Mouse (Mus musculus) heart, embryonic 10.5 days (tissue): ENCODE data around the gene Mast1. TPM values are rescaled to one million over a fixed set of nuclear protein-coding genes. Genes with fewer than 3 reads are reported as not detected.

Source experiments
- DNase-seq: peaks from one replicate; pipeline ENCODE4 v3.0.0-alpha.2; 2017; ENCODE audit warnings: low spot score
- H3K27ac ChIP-seq: fragments of 300-500 bp; sonication (generic); 2 replicates; pipeline ENCODE4 v1.5.1; 2016; ENCODE audit warnings: mild to moderate bottlenecking
- H3K27me3 ChIP-seq: fragments of 300-500 bp; sonication (generic); 2 replicates; pipeline ENCODE4 v1.6.1; 2016; ENCODE audit warnings: mild to moderate bottlenecking; ENCODE audit not compliant: poor library complexity, insufficient read depth, severe bottlenecking
- H3K36me3 ChIP-seq: fragments of 300-500 bp; sonication (generic); 2 replicates; pipeline ENCODE4 v1.6.1; 2016; ENCODE audit warnings: mild to moderate bottlenecking, moderate library complexity
- H3K4me1 ChIP-seq: fragments of 300-500 bp; sonication (generic); 2 replicates; pipeline ENCODE4 v1.6.1; 2016; ENCODE audit warnings: mild to moderate bottlenecking
- H3K4me3 ChIP-seq: fragments of 300-500 bp; sonication (generic); 2 replicates; pipeline ENCODE4 v1.5.1; 2016; ENCODE audit warnings: mild to moderate bottlenecking, moderate library complexity
- H3K9me3 ChIP-seq: fragments of 300-500 bp; sonication (generic); 2 replicates; pipeline ENCODE4 v1.6.1; 2016; ENCODE audit warnings: mild to moderate bottlenecking, moderate library complexity
- WGBS: fragments of 180-500 bp; shearing (Covaris S2); methylation state at CpG from one replicate; pipeline ENCODE4 v1.1.7; 2016; 5-methylcytosine and 5-hydroxymethylcytosine counted together
- polyA plus RNA-seq: library from polyadenylated mRNA; unstranded; fragments of >200 nt; fragmentation: Nextera tagmentation; extraction: Ambion mirVana; gene quantifications from 2 replicates; pipeline ENCODE4 v1.2.1, GENCODE M21; 2016

The Mast1 gene
- polyA plus RNA-seq: 0.09 and 0.16 TPM in 2 replicates

- 1% methylated on average over 50 of the region's 50 CpGs for WGBS
- DNase-seq: peak; percentile 81
- Histone ChIP-seq H3K27me3 (peaks cover 86% of the 10 kb centered on the region), H3K4me3 (peak within 1 kb of the TSS; percentile 60), H3K27ac (peak within 1 kb of the TSS; percentile 13; the same call in 1 of the 2 replicates), H3K36me3 (no peaks in the 10 kb centered on the region), H3K9me3 (no peaks in the 10 kb centered on the region), H3K4me1 (peaks cover 21% of the 10 kb centered on the region)
Observed at GRCm38 (mm10) chr8:84936962-84937546, at the start of gene Mast1. TSS of gene Mast1 (minus strand) at chr8:84937359.

DNA sequence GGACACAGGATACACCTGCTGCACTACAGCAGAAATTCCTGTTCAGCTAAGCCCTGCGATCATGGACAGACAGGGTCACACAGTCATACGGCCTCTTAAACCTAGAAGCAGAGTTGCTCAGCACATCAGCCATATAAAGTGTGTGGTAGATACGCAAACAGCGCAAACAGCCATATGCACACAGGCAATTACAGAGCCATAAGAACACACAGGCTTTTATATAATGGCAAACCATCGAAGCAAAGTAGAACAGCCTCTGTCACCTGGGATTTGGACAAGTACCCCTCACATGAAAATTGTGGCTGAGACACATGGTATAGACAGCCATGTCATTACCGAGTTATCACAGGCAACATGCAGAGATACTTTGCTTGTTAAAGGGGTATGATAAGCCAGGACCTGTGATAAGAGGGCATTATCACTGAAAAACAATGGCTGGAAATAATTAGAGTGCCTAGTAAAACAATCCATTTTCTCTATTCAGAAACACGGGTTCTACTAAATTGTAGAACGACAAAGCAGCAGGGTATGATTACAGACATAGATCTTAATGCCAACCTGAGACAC is 49.3 kb upstream of the Mast1 start:
- Histone ChIP-seq H3K36me3 (no peaks in the 10 kb centered on the region), H3K4me3 (peak overlapping the region; percentile 71), H3K4me1 (peaks cover 58% of the 10 kb centered on the region), H3K9me3 (no peaks in the 10 kb centered on the region), H3K27me3 (peaks cover 32% of the 10 kb centered on the region), H3K27ac (peak overlapping the region; percentile 91)
- no peak for DNase-seq
- 28% methylated on average over 8 of the region's 8 CpGs for WGBS

GRCm38 (mm10) chr8:84985684-84986378 is 48.7 kb upstream of the Mast1 start:
- Histone ChIP-seq H3K27me3 (peaks cover 37% of the 10 kb centered on the region), H3K27ac (peak overlapping the region; percentile 91), H3K9me3 (no peaks in the 10 kb centered on the region), H3K4me3 (peak overlapping the region; percentile 71), H3K4me1 (peaks cover 59% of the 10 kb centered on the region), H3K36me3 (no peaks in the 10 kb centered on the region)
- WGBS: under 1% methylated on average over 53 of the region's 53 CpGs
- peak; percentile 95 for DNase-seq

DNA sequence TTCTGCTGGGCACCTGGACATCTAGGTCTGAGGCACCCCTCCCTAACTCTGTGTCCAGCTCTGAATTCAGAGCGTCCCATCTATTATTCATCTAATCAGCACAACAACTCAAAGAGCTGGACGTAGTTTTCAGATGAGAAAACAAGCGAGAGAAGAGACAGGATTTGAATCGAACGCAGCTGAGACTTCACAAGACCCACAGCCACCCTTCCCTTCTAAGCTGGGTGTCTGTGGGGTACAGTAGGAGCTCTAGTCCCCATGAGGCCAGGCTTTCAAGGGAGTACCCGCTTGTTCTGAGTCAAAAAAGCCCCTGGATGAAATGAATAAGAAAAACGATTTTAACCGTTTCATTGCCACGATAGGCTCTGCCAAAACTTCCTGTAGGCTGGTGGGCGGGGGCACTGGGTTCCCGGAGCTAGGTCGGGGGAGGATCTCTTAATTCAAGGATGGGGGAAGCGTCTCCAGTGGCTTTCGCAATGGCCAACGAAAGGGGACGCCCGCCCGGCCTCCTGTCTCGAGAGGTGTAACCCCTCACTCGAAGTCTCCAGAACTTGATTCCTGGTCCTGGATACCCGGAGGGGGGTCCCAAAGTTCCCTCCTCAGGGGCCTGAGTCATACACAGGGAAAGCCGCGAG is 48.0 kb upstream of the Mast1 start:
- H3K9me3 ChIP-seq: no peaks in the 10 kb centered on the region
- peaks cover 63% of the 10 kb centered on the region for H3K4me1 ChIP-seq
- no peak for DNase-seq
- H3K27ac ChIP-seq: peak overlapping the region; percentile 91
- H3K4me3 ChIP-seq: peak overlapping the region; percentile 71
- H3K36me3 ChIP-seq: no peaks in the 10 kb centered on the region
- peaks cover 44% of the 10 kb centered on the region for H3K27me3 ChIP-seq
- WGBS: 1% methylated on average over 23 of the region's 23 CpGs

DNA sequence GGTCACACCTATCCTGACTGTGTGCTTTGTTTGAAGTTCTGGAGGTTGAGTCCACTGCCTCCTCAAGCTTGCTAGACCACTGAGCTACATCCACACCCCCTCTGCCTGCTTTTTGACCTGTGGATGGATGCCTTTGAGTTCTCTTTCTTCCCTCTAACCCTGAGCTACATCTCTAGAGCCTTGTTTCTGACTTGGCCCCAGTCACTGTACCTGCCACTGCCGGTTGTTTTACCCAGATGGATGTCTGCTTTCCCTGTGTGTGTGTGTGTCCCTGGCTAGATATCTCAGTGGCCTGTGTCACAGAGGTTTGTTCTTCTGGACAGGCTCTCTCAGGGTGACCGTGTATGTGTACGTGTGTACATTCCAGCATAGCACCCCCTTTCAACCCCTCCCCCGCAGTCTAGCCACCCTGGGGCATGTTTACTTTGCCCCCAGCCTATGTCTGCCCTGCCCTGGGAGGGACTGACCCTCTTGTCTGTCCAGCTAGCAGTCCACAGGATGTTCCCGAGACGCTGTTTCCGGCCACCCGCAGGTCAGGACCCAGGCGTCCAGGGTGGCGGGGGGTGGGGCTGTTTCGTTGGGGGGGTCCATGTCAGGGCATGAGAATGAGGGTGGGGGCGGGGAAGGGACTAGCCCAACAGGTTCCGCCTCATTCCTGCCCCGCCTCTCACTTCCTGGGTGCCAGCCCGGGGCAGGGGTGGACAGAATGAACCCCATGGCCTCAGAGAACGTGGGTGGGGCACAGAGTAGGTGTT is 47.3 kb upstream of the Mast1 start:
- H3K27ac ChIP-seq: peak overlapping the region; percentile 91
- peak; percentile 76 for DNase-seq

GRCm38 (mm10) chr8:84982499-84983011 is 45.4 kb upstream of the Mast1 start:
- Histone ChIP-seq H3K36me3 (no peaks in the 10 kb centered on the region), H3K9me3 (no peaks in the 10 kb centered on the region), H3K27ac (peak overlapping the region; percentile 31; the same call in 1 of the 2 replicates), H3K27me3 (peaks cover 40% of the 10 kb centered on the region), H3K4me3 (no peak overlapping the region), H3K4me1 (peaks cover 82% of the 10 kb centered on the region)
- 52% methylated on average over 3 of the region's 3 CpGs for WGBS
- peak; percentile 70 for DNase-seq

More for the DNA sequence above, 47.3 kb upstream of the Mast1 start:
- 9% methylated on average over 16 of the region's 16 CpGs for WGBS
- Histone ChIP-seq H3K36me3 (no peaks in the 10 kb centered on the region), H3K4me1 (peaks cover 69% of the 10 kb centered on the region), H3K4me3 (peak overlapping the region; percentile 71), H3K9me3 (no peaks in the 10 kb centered on the region), H3K27me3 (peaks cover 48% of the 10 kb centered on the region)

DNA sequence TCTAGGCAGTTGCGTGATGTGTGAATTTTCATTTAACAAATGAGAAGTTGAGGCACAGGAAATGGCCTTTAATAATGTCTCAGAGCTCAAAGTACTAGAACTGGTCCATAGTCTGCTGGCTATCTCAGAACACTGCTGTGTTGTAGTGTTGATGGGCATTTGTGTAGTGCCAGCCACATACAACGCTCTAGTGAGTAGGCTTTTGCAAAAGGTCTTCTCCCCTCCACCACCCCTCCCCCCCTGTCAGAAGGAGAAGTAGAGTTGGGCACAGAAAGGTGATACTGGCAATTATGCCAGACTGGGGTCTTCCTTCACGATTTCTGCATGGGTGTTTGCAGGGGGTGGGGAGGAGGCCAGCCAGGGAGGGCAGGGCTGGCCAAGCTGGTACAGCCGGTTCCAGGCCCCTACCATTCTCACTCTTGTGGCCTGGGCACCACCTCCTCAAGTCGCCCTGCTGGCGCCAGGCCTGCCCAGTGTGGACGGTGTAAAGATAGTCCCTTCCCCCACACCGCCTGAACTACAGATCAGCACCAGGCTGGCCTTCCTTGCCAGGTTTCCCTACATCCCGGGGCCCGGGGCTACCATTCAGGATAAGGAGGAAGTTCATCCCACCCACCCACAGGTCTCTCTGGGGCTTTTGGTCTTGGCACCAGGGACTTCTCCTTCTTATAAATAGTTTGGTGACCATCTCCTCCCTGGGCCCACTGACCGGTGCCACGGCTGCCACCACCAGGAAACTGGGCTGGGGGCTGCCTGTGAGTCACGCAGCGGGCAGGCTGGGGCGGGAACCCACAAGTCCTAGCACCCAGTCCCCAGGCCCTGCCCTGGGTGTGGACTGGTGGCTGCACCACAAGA is 44.7 kb upstream of the Mast1 start:
- Histone ChIP-seq H3K27me3 (peaks cover 44% of the 10 kb centered on the region), H3K4me3 (no peak overlapping the region), H3K36me3 (no peaks in the 10 kb centered on the region), H3K9me3 (no peaks in the 10 kb centered on the region), H3K27ac (peak overlapping the region; percentile 39; the same call in 1 of the 2 replicates), H3K4me1 (peaks cover 89% of the 10 kb centered on the region)
- DNase-seq: no peak
- WGBS: 77% methylated on average over 15 of the region's 15 CpGs

- DNase-seq: no peak
Observed at GRCm38 (mm10) chr8:84980622-84981358, 43.6 kb upstream of the Mast1 start.

DNA sequence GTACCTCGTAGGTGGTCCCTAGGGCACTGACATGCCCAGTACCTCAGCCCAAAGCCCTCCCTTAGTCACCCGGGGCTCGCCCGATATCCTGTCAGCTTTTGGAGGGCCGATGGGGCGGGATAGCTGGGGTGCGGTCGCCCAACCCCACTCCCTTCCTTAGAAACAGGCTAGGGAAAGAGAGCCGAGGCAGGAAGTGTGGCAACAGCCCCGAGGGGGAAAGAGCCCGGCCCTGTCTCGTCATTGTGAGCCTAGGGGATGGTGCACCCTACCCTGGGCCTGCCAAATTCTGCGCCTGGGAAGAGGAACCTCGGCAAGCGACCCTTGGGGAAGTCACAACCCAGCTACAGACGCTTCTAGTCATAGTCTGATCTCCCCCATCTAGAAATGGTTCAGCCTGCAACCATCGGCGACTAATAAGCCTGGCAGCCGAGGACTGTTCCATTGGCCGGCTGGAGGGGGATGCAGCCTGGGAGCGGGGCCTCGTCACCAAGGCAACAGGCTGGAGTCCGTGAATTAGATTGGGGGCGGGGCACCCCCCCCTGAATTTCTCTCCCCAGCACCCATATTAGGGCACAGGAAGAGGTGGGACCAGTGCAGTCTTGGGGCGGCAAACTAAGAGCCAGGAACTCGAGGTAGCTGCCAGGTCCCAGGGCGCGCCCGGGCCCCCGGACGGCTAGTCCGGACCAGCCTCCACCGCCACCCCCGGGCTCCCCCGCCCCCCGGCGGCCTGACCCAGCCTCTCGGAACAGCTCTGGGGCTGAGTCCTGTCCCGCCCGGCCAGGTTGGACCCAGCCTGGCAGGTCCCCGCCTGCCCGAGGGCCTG is 42.7 kb upstream of the Mast1 start:
- DNase-seq: peak; percentile 96
- peak overlapping the region; percentile 83 for H3K27ac ChIP-seq
- peaks cover 89% of the 10 kb centered on the region for H3K4me1 ChIP-seq
- 3% methylated on average over 42 of the region's 42 CpGs for WGBS
- peak overlapping the region; percentile 75 for H3K4me3 ChIP-seq
- H3K27me3 ChIP-seq: peaks cover 40% of the 10 kb centered on the region
- H3K36me3 ChIP-seq: 0 out of 2 replicates have a peak, but pooled peaks cover 4% of the 10 kb centered on the region
- no peaks in the 10 kb centered on the region for H3K9me3 ChIP-seq

More at GRCm38 (mm10) chr8:84980622-84981358, 43.6 kb upstream of the Mast1 start:
- Histone ChIP-seq H3K27ac (peak overlapping the region; percentile 83), H3K36me3 (no peaks in the 10 kb centered on the region), H3K4me1 (peaks cover 90% of the 10 kb centered on the region), H3K4me3 (peak overlapping the region; percentile 75), H3K9me3 (no peaks in the 10 kb centered on the region), H3K27me3 (peaks cover 41% of the 10 kb centered on the region)
- 33% methylated on average over 11 of the region's 11 CpGs for WGBS

- H3K4me1 ChIP-seq: peaks cover 77% of the 10 kb centered on the region
- H3K27ac ChIP-seq: peak within 1 kb of the TSS; percentile 90
- H3K9me3 ChIP-seq: no peaks in the 10 kb centered on the region
- peak; percentile 96 for DNase-seq
- H3K36me3 ChIP-seq: peaks cover 16% of the 10 kb centered on the region
- peak within 1 kb of the TSS; percentile 75 for H3K4me3 ChIP-seq
- under 1% methylated on average over 63 of the region's 63 CpGs for WGBS
- H3K27me3 ChIP-seq: peaks cover 36% of the 10 kb centered on the region
Observed at GRCm38 (mm10) chr8:84978248-84978940, 41.2 kb upstream of the Mast1 start, which contains the start of gene Junb. TSS of gene Junb (minus strand) at chr8:84978718.
